Mouse (Mus musculus) MEL (cell line): ENCODE results near the gene Ubb. TPM values are rescaled to one million over a fixed set of nuclear protein-coding genes. Genes with fewer than 3 reads are reported as not detected.

Experiments
- DNase-seq: peaks from one replicate; pipeline ENCODE4 v3.0.0; 2011; ENCODE audit warnings: low read depth, low spot score
- H3K27ac ChIP-seq: 2 replicates; pipeline ENCODE4 v1.5.1; 2012; ENCODE audit warnings: low read depth, mild to moderate bottlenecking, control low read depth, low read length, moderate library complexity; ENCODE audit not compliant: control insufficient read depth
- H3K27me3 ChIP-seq, 2 experiments: fragments of 150-350 bp in 1 of 2; sonication (generic) in 1 of 2; 2 replicates each; pipeline ENCODE4 v1.6.1; 2012; ENCODE audit warnings: low read length in 2 of 2, mild to moderate bottlenecking in 2 of 2, improper control_type of control experiment in 1 of 2, moderate library complexity in 1 of 2; ENCODE audit not compliant: insufficient read depth in 2 of 2, control insufficient read depth in 1 of 2
- H3K36me3 ChIP-seq, 2 experiments: 2 replicates each; pipeline ENCODE4 v1.6.1; 2012 to 2014; ENCODE audit warnings: low read length in 2 of 2, improper control_type of control experiment in 1 of 2, inconsistent platforms in 1 of 2, mild to moderate bottlenecking in 1 of 2; ENCODE audit not compliant: insufficient read depth in 2 of 2, control insufficient read depth in 1 of 2
- H3K4me1 ChIP-seq, 2 experiments: fragments of 150-350 bp in 1 of 2; sonication (generic) in 1 of 2; 2 replicates each; pipeline ENCODE4 v1.6.1; 2012; ENCODE audit warnings: low read length in 2 of 2, improper control_type of control experiment in 1 of 2, mild to moderate bottlenecking in 1 of 2; ENCODE audit not compliant: insufficient read depth in 2 of 2, control insufficient read depth in 1 of 2
- H3K4me3 ChIP-seq, 2 experiments: fragments of 150-350 bp in 1 of 2; sonication (generic) in 1 of 2; 2 replicates each; pipeline ENCODE4 v1.5.1; 2012; ENCODE audit warnings: low read depth in 2 of 2, low read length in 2 of 2, mild to moderate bottlenecking in 2 of 2, moderate library complexity in 2 of 2, control low read depth in 1 of 2, improper control_type of control experiment in 1 of 2; ENCODE audit not compliant: control insufficient read depth in 1 of 2, insufficient read depth in 1 of 2
- H3K79me2 ChIP-seq: 2 replicates; pipeline ENCODE4 v1.6.1; 2012; ENCODE audit warnings: mild to moderate bottlenecking, low read length, moderate library complexity; ENCODE audit not compliant: control insufficient read depth, poor library complexity, insufficient read depth
- H3K9ac ChIP-seq: 2 replicates; pipeline ENCODE4 v1.6.1; 2012; ENCODE audit warnings: low read depth, mild to moderate bottlenecking, control low read depth, low read length, moderate library complexity; ENCODE audit not compliant: control insufficient read depth, poor library complexity, severe bottlenecking
- H3K9me3 ChIP-seq: fragments of 150-350 bp; sonication (generic); replicated peaks from 2 replicates; pipeline ENCODE4 v1.6.1; 2012; ENCODE audit warnings: mild to moderate bottlenecking, low read length, improper control_type of control experiment, moderate library complexity; ENCODE audit not compliant: insufficient read depth
- BHLHE40 ChIP-seq: IDR thresholded peaks from 2 replicates; pipeline ENCODE4 v1.6.1; 2012; ENCODE audit warnings: low read depth, mild to moderate bottlenecking, inconsistent platforms, low read length, improper control_type of control experiment, borderline replicate concordance
- CHD1 ChIP-seq: IDR thresholded peaks from 2 replicates; pipeline ENCODE4 v1.6.1; 2012; ENCODE audit warnings: low read depth, mild to moderate bottlenecking, inconsistent platforms, low read length, improper control_type of control experiment
- CHD2 ChIP-seq: IDR thresholded peaks from 2 replicates; pipeline ENCODE4 v1.6.1; 2011; ENCODE audit warnings: low read length, improper control_type of control experiment
- ELF1 ChIP-seq: IDR thresholded peaks from 2 replicates; pipeline ENCODE4 v1.6.1; 2014; ENCODE audit warnings: low read depth, mild to moderate bottlenecking, inconsistent platforms, low read length, improper control_type of control experiment, moderate library complexity
- EP300 ChIP-seq, 2 experiments: IDR thresholded peaks; 2 replicates each; pipeline ENCODE4 v1.6.1; 2011; ENCODE audit warnings: improper control_type of control experiment in 2 of 2, low read length in 2 of 2, low read depth in 1 of 2, mild to moderate bottlenecking in 1 of 2
- HCFC1 ChIP-seq: IDR thresholded peaks from 2 replicates; pipeline ENCODE4 v1.6.1; 2012; ENCODE audit warnings: low read depth, mild to moderate bottlenecking, inconsistent platforms, low read length, improper control_type of control experiment, moderate library complexity
- JUND ChIP-seq: IDR thresholded peaks from 2 replicates; pipeline ENCODE4 v1.6.1; 2011; ENCODE audit warnings: low read depth, mild to moderate bottlenecking, improper control_type of control experiment, low read length
- KAT2A ChIP-seq: conservative IDR thresholded peaks from 2 replicates; pipeline ENCODE4 v1.6.1; 2012; ENCODE audit warnings: low read depth, low read length, improper control_type of control experiment, inconsistent platforms
- MAFK ChIP-seq: IDR thresholded peaks from 2 replicates; pipeline ENCODE4 v1.6.1; 2011; ENCODE audit warnings: low read depth, mild to moderate bottlenecking, low read length, improper control_type of control experiment, borderline replicate concordance
- MAX ChIP-seq: IDR thresholded peaks from 2 replicates; pipeline ENCODE4 v1.6.1; 2011; ENCODE audit warnings: low read length, improper control_type of control experiment
- MAZ ChIP-seq: IDR thresholded peaks from 2 replicates; pipeline ENCODE4 v1.6.1; 2012; ENCODE audit warnings: low read depth, mild to moderate bottlenecking, inconsistent platforms, low read length, improper control_type of control experiment
- MYC ChIP-seq: IDR thresholded peaks from 2 replicates; pipeline ENCODE4 v1.6.1; 2011; ENCODE audit warnings: low read depth, mild to moderate bottlenecking, low read length, improper control_type of control experiment, moderate library complexity
- NRF1 ChIP-seq: IDR thresholded peaks from 2 replicates; pipeline ENCODE4 v1.6.1; 2014; ENCODE audit warnings: low read depth, mild to moderate bottlenecking, inconsistent platforms, low read length, improper control_type of control experiment, moderate library complexity; ENCODE audit not compliant: poor library complexity, insufficient read depth, severe bottlenecking
- POLR2AphosphoS2 ChIP-seq: IDR thresholded peaks from 2 replicates; pipeline ENCODE4 v1.6.1; 2011; ENCODE audit warnings: low read length, improper control_type of control experiment
- RCOR1 ChIP-seq: IDR thresholded peaks from 2 replicates; pipeline ENCODE4 v1.6.1; 2012; ENCODE audit warnings: low read depth, mild to moderate bottlenecking, inconsistent platforms, low read length, improper control_type of control experiment
- SIN3A ChIP-seq: IDR thresholded peaks from 2 replicates; pipeline ENCODE4 v1.6.1; 2012; ENCODE audit warnings: low read length, improper control_type of control experiment, inconsistent platforms
- SMC3 ChIP-seq: IDR thresholded peaks from 2 replicates; pipeline ENCODE4 v1.6.1; 2011; ENCODE audit warnings: low read depth, low read length, improper control_type of control experiment
- USF2 ChIP-seq, 2 experiments: IDR thresholded peaks; 2 replicates each; pipeline ENCODE4 v1.6.1; 2011 to 2012; ENCODE audit warnings: improper control_type of control experiment in 2 of 2, low read length in 2 of 2, borderline replicate concordance in 1 of 2, inconsistent platforms in 1 of 2, low read depth in 1 of 2, mild to moderate bottlenecking in 1 of 2; ENCODE audit not compliant: insufficient read depth in 1 of 2
- ZKSCAN1 ChIP-seq: IDR thresholded peaks from 2 replicates; pipeline ENCODE4 v1.6.1; 2012; ENCODE audit warnings: low read depth, mild to moderate bottlenecking, inconsistent platforms, low read length, improper control_type of control experiment, moderate library complexity
- ZMIZ1 ChIP-seq: IDR thresholded peaks from 2 replicates; pipeline ENCODE4 v1.6.1; 2012; ENCODE audit warnings: low read depth, mild to moderate bottlenecking, inconsistent platforms, low read length, improper control_type of control experiment, moderate library complexity
- ZNF384 ChIP-seq: IDR thresholded peaks from 2 replicates; pipeline ENCODE4 v1.6.1; 2012; ENCODE audit warnings: low read depth, mild to moderate bottlenecking, inconsistent platforms, low read length, improper control_type of control experiment
- polyA plus RNA-seq, 2 experiments: library from polyadenylated mRNA; stranded (reverse) in 1 of 2; unstranded in 1 of 2; fragments of >175 nt in 1 of 2; fragments of >200 nt in 1 of 2; gene quantifications; 2 replicates each; pipeline versions ENCODE4 v1.2.1 to v1.2.4; 2012; ENCODE audit warnings: low replicate concordance in 2 of 2, low read depth in 1 of 2; ENCODE audit not compliant: insufficient read length in 2 of 2, insufficient read depth in 1 of 2, missing spikeins in 1 of 2
- total RNA-seq: library from RNA; depleted of rRNA; stranded (reverse); fragments of 300-350 nt; gene quantifications from 2 replicates; pipeline ENCODE4 v1.2.3, GENCODE M21; 2012

The Ubb gene
- total and polyA plus RNA-seq, 3 experiments, result 1,800 to 1,877 TPM; not detected in 1

- TF ChIP-seq USF2 (IDR thresholded peaks at IDR 0.05; ENCODE audit: borderline replicate concordance in 1 of 2, insufficient read depth in 1 of 2, low read depth in 1 of 2, low read length in 2 of 2) (no peak), ZNF384 (peak; percentile 80), MAZ (peak; percentile 97), HCFC1 (peak; percentile 86), RCOR1 (peak; percentile 54; the same call in 1 of the 2 replicates), JUND (0 out of 2 replicates have a peak, but pooled peaks have one; percentile 13), POLR2AphosphoS2 (peak; percentile 100), ZMIZ1 (peak; percentile 100)
These were observed 502 bp downstream of the Ubb start (continued) for GRCm38 (mm10) chr11:62551226-62552119.

GRCm38 (mm10) chr11:62553186-62553585 lies 2.2 kb downstream of the Ubb start:
- no peak for TF ChIP-seq SMC3
- TF ChIP-seq MAX, result no peak
- TF ChIP-seq MAFK, result no peak
- TF ChIP-seq USF2 (IDR thresholded peaks at IDR 0.05; ENCODE audit: borderline replicate concordance in 1 of 2, insufficient read depth in 1 of 2, low read depth in 1 of 2, low read length in 2 of 2), result no peak
- no peak for TF ChIP-seq JUND
- TF ChIP-seq NRF1, result no peak
- Histone ChIP-seq H3K27ac (no peak overlapping the region), H3K36me3 (peaks cover 10 to 23% of the 10 kb centered on the region in 2 experiments), H3K27me3 (no peaks in the 10 kb centered on the region), H3K4me1 (peaks cover 0 to 14% of the 10 kb centered on the region in 2 experiments; a peak in 3 of 4 replicates), H3K4me3 (peak overlapping the region; percentile 58 to 73), H3K79me2 (peaks cover 27% of the 10 kb centered on the region), H3K9ac (peak overlapping the region; percentile 66), H3K9me3 (no peaks in the 10 kb centered on the region)
- peak; percentile 55 for DNase-seq

- Histone ChIP-seq H3K36me3 (peaks cover 10 to 23% of the 10 kb centered on the region in 2 experiments), H3K27ac (no peak overlapping the region), H3K79me2 (peaks cover 27% of the 10 kb centered on the region), H3K4me3 (peak overlapping the region; percentile 58 to 73), H3K9me3 (no peaks in the 10 kb centered on the region), H3K9ac (peak overlapping the region; percentile 66), H3K27me3 (no peaks in the 10 kb centered on the region), H3K4me1 (peaks cover 0 to 16% of the 10 kb centered on the region in 2 experiments; a peak in 3 of 4 replicates)
- DNase-seq, result no peak
- TF ChIP-seq POLR2AphosphoS2 (no peak), EP300 (IDR thresholded peaks at IDR 0.05; ENCODE audit: low read depth in 1 of 2, low read length in 2 of 2) (0 out of 4 replicates have a peak, but pooled peaks of 1 of the 2 experiments have one; percentile 3), BHLHE40 (no peak), CHD1 (peak; percentile 69; the same call in 1 of the 2 replicates), KAT2A (no peak), ELF1 (no peak), MYC (no peak), MAFK (0 out of 2 replicates have a peak, but pooled peaks have one; percentile 3), ZKSCAN1 (0 out of 2 replicates have a peak, but pooled peaks have one; percentile 10), MAX (no peak), CHD2 (no peak; the same call in 1 of the 2 replicates), SIN3A (peak; percentile 18; the same call in 1 of the 2 replicates)
These were observed 2.7 kb downstream of the Ubb start for GRCm38 (mm10) chr11:62553633-62554032.
